Mouse (Mus musculus): ENCODE data around the gene Olfr15. TPM values are rescaled to one million over a fixed set of nuclear protein-coding genes. Genes with fewer than 3 reads are reported as not detected.

Olfr15 gene
- polyA plus RNA-seq, 1 experiment from 2014 or later = not detected

DNA sequence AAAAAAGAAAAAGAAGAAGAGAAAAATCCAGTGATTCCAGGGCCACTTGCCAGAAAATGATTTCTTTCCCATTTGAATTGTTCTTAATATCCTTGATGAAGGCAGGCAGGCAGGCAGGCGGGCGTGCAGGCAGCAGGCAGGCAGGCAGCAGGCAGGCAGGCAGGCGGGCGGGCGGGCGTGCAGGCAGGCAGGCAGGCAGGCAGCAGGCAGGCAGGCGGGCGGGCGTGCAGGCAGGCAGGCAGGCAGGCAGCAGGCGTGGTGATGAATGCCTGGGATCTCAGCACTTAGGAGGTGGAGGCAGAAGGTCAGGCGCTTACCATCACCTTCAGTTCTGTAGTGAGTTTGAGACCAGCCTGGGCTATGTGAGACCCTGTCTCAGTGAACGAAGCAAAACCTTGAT is 21.9 kb downstream of the Olfr15 start:
- Histone ChIP-seq H3K27me3 (ENCODE audit: insufficient read depth, low read length) (no peaks in the 10 kb centered on the region), H3K4me2 (no peak overlapping the region), H3K4me1 (ENCODE audit: insufficient read depth) (0 out of 2 replicates have a peak, but pooled peaks cover 3% of the 10 kb centered on the region), H3K27ac (ENCODE audit: low read depth) (no peak overlapping the region), H3K9ac (no peak overlapping the region), H3K4me3 (ENCODE audit: low read depth, low read length) (no peak overlapping the region), H3K9me3 (ENCODE audit: low read depth, low read length) (no peaks in the 10 kb centered on the region), H3K36me3 (ENCODE audit: insufficient read depth) (no peaks in the 10 kb centered on the region)
- TF ChIP-seq CTCF (IDR thresholded peaks at IDR 0.05; ENCODE audit: low read depth) = no peak
- 15% methylated on average over 12 of the region's 12 CpGs for WGBS
- ATAC-seq (ENCODE audit: insufficient read depth) (no peak), DNase-seq (peak; percentile 6)

DNA sequence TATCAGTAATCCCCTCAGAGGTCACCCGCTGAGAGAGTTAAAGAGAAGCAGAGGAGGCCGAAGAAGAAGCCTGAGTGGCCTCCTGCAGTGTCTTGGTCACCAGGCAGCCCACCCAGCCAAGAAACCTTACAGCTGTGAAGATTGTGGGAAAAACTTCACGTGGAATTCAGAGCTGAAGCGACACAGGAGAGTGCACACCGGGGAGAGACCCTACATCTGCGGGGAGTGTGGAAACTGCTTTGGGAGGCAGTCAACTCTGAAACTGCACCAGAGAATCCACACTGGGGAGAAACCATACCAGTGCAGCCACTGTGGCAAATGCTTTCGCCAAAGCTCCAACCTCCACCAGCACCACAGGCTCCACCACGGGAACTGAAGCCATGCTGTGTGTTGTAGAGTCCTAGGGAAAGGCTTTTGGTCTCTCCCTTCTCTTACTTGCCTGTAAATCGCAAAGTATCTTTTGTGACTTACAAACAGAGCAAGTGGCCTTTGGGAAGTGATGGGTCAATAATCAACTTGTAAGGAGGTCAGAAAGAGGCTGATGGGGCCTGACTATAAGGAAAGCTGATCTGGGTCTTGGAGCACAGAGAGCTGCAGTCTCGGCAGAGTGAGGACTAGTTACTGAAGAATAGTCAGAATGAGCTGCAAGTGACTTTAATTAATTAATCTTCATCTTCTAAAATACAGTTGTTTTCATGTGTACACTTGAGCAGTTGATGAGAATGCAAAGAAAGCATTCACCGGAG is 23.9 kb downstream of the Olfr15 start:
- no peaks in the 10 kb centered on the region for H3K9me3 ChIP-seq (ENCODE audit: low read depth, low read length)
- H3K4me2 ChIP-seq = no peak overlapping the region
- H3K27ac ChIP-seq (ENCODE audit: low read depth) = no peak overlapping the region
- H3K27me3 ChIP-seq (ENCODE audit: insufficient read depth, low read length) = no peaks in the 10 kb centered on the region
- no peak overlapping the region for H3K4me3 ChIP-seq (ENCODE audit: low read depth, low read length)
- no peaks in the 10 kb centered on the region for H3K36me3 ChIP-seq (ENCODE audit: insufficient read depth)
- no peak for TF ChIP-seq CTCF (IDR thresholded peaks at IDR 0.05; ENCODE audit: low read depth)
- WGBS = 62% methylated on average over 11 of the region's 11 CpGs
- H3K4me1 ChIP-seq (ENCODE audit: insufficient read depth) = no peaks in the 10 kb centered on the region
- H3K9ac ChIP-seq = no peak overlapping the region
- ATAC-seq (ENCODE audit: insufficient read depth) (no peak), DNase-seq (no peak)

DNA sequence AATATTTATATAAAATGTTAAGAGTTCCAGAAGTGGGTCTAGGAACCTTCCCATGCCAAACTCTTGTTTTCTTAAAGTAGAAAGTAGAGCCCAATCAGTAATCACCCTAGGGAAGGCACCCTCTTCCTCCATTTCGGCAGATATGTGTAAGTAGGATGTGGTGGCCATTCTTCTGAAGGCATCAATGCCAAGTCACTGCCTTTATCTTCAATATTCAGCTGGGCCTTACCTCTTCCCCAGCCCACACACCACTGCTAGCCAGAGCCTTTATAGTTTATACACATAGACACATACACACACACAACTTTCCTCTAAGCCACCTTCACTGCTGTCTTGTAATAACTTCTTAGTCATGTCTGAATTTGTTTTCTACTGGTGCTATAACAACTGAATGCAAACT is 25.1 kb downstream of the Olfr15 start:
- ATAC-seq (ENCODE audit: insufficient read depth) = no peak
- H3K27ac ChIP-seq (ENCODE audit: low read depth) = no peak overlapping the region
- 67% methylated on average over 1 of the region's 1 CpGs for WGBS
- no peaks in the 10 kb centered on the region for H3K27me3 ChIP-seq (ENCODE audit: insufficient read depth, low read length)
- no peak overlapping the region for H3K9ac ChIP-seq
- no peak for TF ChIP-seq CTCF (IDR thresholded peaks at IDR 0.05; ENCODE audit: low read depth)
- no peak overlapping the region for H3K4me2 ChIP-seq
- DNase-seq = no peak
- H3K36me3 ChIP-seq (ENCODE audit: insufficient read depth) = no peaks in the 10 kb centered on the region
- no peaks in the 10 kb centered on the region for H3K4me1 ChIP-seq (ENCODE audit: insufficient read depth)
- H3K4me3 ChIP-seq (ENCODE audit: low read depth, low read length) = no peak overlapping the region
- H3K9me3 ChIP-seq (ENCODE audit: low read depth, low read length) = no peaks in the 10 kb centered on the region

DNA sequence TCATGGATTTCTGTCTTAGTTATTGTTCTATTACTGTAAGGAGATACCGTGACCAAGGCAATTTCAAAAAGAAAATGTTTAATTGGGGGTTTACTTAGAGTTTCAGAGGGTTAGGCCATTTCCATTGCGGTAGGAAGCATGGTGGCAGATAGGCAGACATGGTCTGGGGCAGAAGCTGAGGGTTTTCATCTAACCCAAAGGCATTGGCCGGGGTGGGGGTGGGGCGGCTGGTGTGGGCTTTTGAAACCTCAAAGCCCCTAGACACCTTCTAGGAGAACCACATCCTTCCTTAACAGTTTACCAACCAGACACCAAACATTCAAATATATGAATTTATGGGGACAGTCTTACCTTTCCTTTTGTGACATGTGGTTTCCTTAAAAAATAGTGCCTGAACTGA is 28.6 kb downstream of the Olfr15 start:
- Histone ChIP-seq H3K36me3 (ENCODE audit: insufficient read depth) (peaks cover 8% of the 10 kb centered on the region; the same call in 1 of the 2 replicates), H3K27ac (ENCODE audit: low read depth) (no peak overlapping the region), H3K4me2 (no peak overlapping the region), H3K9me3 (ENCODE audit: low read depth, low read length) (no peaks in the 10 kb centered on the region), H3K4me3 (ENCODE audit: low read depth, low read length) (no peak overlapping the region), H3K27me3 (ENCODE audit: insufficient read depth, low read length) (no peaks in the 10 kb centered on the region), H3K4me1 (ENCODE audit: insufficient read depth) (no peaks in the 10 kb centered on the region), H3K9ac (no peak overlapping the region)
- ATAC-seq (ENCODE audit: insufficient read depth) = no peak
- no peak for TF ChIP-seq CTCF (IDR thresholded peaks at IDR 0.05; ENCODE audit: low read depth)
- no peak for DNase-seq
- 90% methylated on average over 4 of the region's 4 CpGs for WGBS

DNA sequence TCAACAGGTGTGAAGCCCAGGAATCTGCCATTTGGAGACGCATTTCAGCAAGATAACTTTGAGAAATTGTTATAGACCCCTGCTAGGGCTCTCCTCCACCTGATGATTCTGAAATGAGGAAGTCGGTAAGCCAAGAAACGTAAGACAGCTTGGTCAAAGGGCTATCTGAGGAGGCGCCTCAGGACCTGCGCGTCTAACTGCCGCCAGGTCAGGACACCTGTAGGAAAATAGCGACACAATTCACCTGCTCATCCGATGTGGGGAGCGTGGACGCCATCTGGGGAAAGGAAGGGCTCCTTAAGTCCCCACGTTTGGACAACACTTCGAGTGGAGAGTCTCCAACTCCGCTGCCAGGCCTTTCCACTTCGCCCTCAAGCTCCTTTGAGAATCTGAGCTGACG is 41.1 kb downstream of the Olfr15 start:
- no peaks in the 10 kb centered on the region for H3K27me3 ChIP-seq (ENCODE audit: insufficient read depth, low read length)
- peak overlapping the region; percentile 60 for H3K9ac ChIP-seq
- peak overlapping the region; percentile 58 for H3K4me3 ChIP-seq (ENCODE audit: low read depth, low read length)
- no peak for TF ChIP-seq CTCF (IDR thresholded peaks at IDR 0.05; ENCODE audit: low read depth)
- no peaks in the 10 kb centered on the region for H3K9me3 ChIP-seq (ENCODE audit: low read depth, low read length)
- no peak for ATAC-seq (ENCODE audit: insufficient read depth)
- 4% methylated on average over 16 of the region's 16 CpGs for WGBS
- H3K27ac ChIP-seq (ENCODE audit: low read depth) = peak overlapping the region; percentile 60; the same call in 1 of the 2 replicates
- peak overlapping the region; percentile 89 for H3K4me2 ChIP-seq
- H3K36me3 ChIP-seq (ENCODE audit: insufficient read depth) = peaks cover 11% of the 10 kb centered on the region; the same call in 1 of the 2 replicates
- peaks cover 4% of the 10 kb centered on the region; the same call in 1 of the 2 replicates for H3K4me1 ChIP-seq (ENCODE audit: insufficient read depth)
- DNase-seq = no peak

DNA sequence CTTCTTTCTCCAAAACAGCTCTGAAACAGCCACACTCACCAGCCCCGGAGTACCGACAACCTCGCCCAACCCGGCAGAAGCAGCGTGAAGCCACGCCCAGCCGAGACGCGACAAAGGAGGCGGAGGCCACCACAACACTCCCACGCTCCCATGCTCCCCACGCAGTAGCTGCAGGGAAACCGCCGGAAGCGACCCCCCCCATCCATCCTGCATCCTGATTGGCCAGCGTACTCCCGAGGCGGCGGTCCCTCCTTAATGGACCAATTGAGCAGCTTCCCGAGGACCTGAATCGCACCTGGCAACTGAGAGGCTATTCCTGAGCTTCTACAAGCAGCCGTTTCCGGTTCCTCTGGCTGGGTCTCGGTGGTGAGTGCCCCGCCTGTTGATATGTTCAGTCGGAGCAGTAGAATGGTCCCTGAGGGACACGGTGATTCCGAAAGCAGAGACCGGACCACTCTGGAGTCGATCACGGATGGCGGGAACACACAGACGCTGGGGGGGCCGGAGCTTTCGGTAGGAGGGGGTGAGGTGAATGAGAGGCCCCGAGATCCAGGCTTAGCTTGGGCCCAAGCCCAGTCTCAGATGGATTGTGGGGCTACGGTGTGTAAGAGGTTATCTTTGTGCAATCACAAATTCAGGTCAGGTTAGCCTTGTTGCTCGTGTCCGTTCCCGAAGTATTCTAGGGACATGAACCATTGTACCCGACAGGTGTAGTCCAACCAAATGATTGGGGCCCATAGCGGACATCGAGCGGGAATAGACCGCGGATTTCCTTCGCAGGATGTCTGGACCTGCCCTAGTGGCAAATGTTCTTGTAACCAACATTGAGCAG is 41.8 kb downstream of the Olfr15 start, which contains the start of gene Naa60:
TSS of gene Naa60 (plus strand) at position 160 of the 832 bp plus-strand sequence.
- Histone ChIP-seq H3K9ac (peak within 1 kb of the TSS; percentile 60), H3K27ac (ENCODE audit: low read depth) (peak within 1 kb of the TSS; percentile 60; the same call in 1 of the 2 replicates), H3K27me3 (ENCODE audit: insufficient read depth, low read length) (no peaks in the 10 kb centered on the region), H3K9me3 (ENCODE audit: low read depth, low read length) (no peaks in the 10 kb centered on the region), H3K4me1 (ENCODE audit: insufficient read depth) (peaks cover 4% of the 10 kb centered on the region; the same call in 1 of the 2 replicates), H3K4me2 (peak within 1 kb of the TSS; percentile 89), H3K36me3 (ENCODE audit: insufficient read depth) (peaks cover 11% of the 10 kb centered on the region; the same call in 1 of the 2 replicates), H3K4me3 (ENCODE audit: low read depth, low read length) (peak within 1 kb of the TSS; percentile 58)
- DNase-seq (peak; percentile 95), ATAC-seq (ENCODE audit: insufficient read depth) (peak; percentile 99)
- 4% methylated on average over 47 of the region's 47 CpGs for WGBS
- TF ChIP-seq CTCF (IDR thresholded peaks at IDR 0.05; ENCODE audit: low read depth) = no peak

DNA sequence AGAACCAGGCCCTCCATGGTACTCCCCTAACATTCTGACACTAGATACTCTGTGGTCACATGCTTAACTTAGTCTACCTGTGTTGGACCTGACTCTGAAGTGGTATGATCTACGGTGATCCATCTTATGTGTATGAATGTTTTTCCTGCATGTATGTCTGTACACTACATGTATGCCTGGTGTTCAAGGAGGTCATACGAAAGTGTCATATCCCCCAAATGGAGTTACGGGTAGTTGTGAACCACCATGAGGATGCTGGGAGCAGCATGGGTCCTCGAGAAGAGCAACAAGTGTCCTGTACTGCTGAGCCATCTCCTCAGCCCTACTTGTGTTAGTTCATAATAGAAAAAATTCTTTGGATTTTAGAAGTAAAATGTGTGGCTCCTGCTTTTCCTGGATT is 45.7 kb downstream of the Olfr15 start:
- no peak for ATAC-seq (ENCODE audit: insufficient read depth)

More for the DNA sequence above, 45.7 kb downstream of the Olfr15 start:
- Histone ChIP-seq H3K4me2 (no peak overlapping the region), H3K4me1 (ENCODE audit: insufficient read depth) (peaks cover 4% of the 10 kb centered on the region; the same call in 1 of the 2 replicates), H3K9me3 (ENCODE audit: low read depth, low read length) (no peaks in the 10 kb centered on the region), H3K27ac (ENCODE audit: low read depth) (no peak overlapping the region), H3K4me3 (ENCODE audit: low read depth, low read length) (no peak overlapping the region), H3K9ac (no peak overlapping the region), H3K27me3 (ENCODE audit: insufficient read depth, low read length) (no peaks in the 10 kb centered on the region), H3K36me3 (ENCODE audit: insufficient read depth) (0 out of 2 replicates have a peak, but pooled peaks cover 11% of the 10 kb centered on the region)
- WGBS = 88% methylated on average over 4 of the region's 4 CpGs
- TF ChIP-seq CTCF (IDR thresholded peaks at IDR 0.05; ENCODE audit: low read depth) = no peak
- DNase-seq = no peak

Data from lung, embryonic 14.5 days (tissue).